Mouse (Mus musculus) hindbrain, embryonic 14.5 days (tissue): ENCODE data around the gene Myom3. TPM values are rescaled to one million over a fixed set of nuclear protein-coding genes. Genes with fewer than 3 reads are reported as not detected.

ENCODE experiments used
- ATAC-seq: fragments of 200-750 bp; cut with Nextera tagmentation; 2 replicates; pipeline ENCODE4 v1.8.0; 2017; ENCODE audit warnings: moderate number of reproducible peaks, mild to moderate bottlenecking, moderate TSS enrichment, moderate library complexity; ENCODE audit not compliant: low FRiP score
- DNase-seq: peaks from one replicate; pipeline ENCODE4 v3.0.0-alpha.2; 2015; ENCODE audit warnings: low spot score
- H3K27ac ChIP-seq: fragments of 300-500 bp; sonication (generic); 2 replicates; pipeline ENCODE4 v1.5.1; 2014; ENCODE audit warnings: mild to moderate bottlenecking, moderate library complexity
- H3K27me3 ChIP-seq: fragments of 300-500 bp; sonication (generic); 2 replicates; pipeline ENCODE4 v1.6.1; 2014; ENCODE audit warnings: mild to moderate bottlenecking, low read length, mixed read lengths; ENCODE audit not compliant: control insufficient read depth, insufficient read depth
- H3K36me3 ChIP-seq: fragments of 300-500 bp; sonication (generic); replicated peaks from 2 replicates; pipeline ENCODE4 v1.6.1; 2014; ENCODE audit not compliant: control insufficient read depth, insufficient read depth
- H3K4me1 ChIP-seq: fragments of 300-500 bp; sonication (generic); replicated peaks from 2 replicates; pipeline ENCODE4 v1.6.1; 2014; ENCODE audit warnings: antibody characterized with exemption, low read length, mixed read lengths; ENCODE audit not compliant: control insufficient read depth, insufficient read depth
- H3K4me2 ChIP-seq: fragments of 300-500 bp; sonication (generic); replicated peaks from 2 replicates; pipeline ENCODE4 v1.6.1; 2014; ENCODE audit warnings: mild to moderate bottlenecking, moderate library complexity
- H3K4me3 ChIP-seq: fragments of 300-500 bp; sonication (generic); replicated peaks from 2 replicates; pipeline ENCODE4 v1.5.1; 2014; ENCODE audit warnings: mild to moderate bottlenecking, low read length
- H3K9ac ChIP-seq: fragments of 300-500 bp; sonication (generic); 2 replicates; pipeline ENCODE4 v1.6.1; 2014
- H3K9me3 ChIP-seq: fragments of 300-500 bp; sonication (generic); 2 replicates; pipeline ENCODE4 v1.6.1; 2016; ENCODE audit warnings: low read length; ENCODE audit not compliant: control insufficient read depth
- WGBS: fragments of 180-500 bp; shearing (Covaris S2); extraction: QIAGEN DNeasy Blood & Tissue Kit; methylation state at CpG from one replicate; pipeline ENCODE4 v1.1.7; 2014; 5-methylcytosine and 5-hydroxymethylcytosine counted together
- polyA plus RNA-seq: library from polyadenylated mRNA; unstranded; fragments of >200 nt; fragmentation: Nextera tagmentation; extraction: Ambion mirVana; gene quantifications from 2 replicates; pipeline ENCODE4 v1.2.1, GENCODE M21; 2014

Myom3 gene
- polyA plus RNA-seq, 1 experiment from 2014 or later: 0.09 TPM

GRCm38 (mm10) chr4:135752106-135752778, 7.3 kb upstream of the Myom3 start:
- no peak for ATAC-seq
- H3K4me1 ChIP-seq: no peaks in the 10 kb centered on the region
- 87% methylated on average over 7 of the region's 7 CpGs for whole genome bisulfite sequencing

DNA sequence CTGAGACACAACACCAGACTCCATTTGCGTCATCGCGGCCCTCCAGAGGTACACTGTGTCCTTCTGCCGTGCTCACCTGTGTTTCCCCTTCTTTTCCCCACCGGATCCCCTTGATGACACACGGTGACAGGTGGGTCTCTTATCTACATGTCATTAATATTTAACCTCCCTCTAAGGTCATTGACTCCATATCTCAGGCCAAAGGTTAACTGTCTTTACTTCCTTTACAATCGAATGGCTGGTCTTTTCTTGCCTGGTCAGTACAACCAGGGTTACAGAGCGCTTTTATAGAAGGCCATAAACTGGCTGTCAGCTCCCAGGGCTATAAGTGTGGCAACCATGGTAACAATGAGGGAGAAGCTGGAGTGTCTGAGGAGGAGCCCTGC, 6.7 kb upstream of the Myom3 start:
- WGBS: 88% methylated on average over 8 of the region's 8 CpGs
- no peaks in the 10 kb centered on the region for H3K4me1 ChIP-seq
- ATAC-seq (no peak), DNase-seq (no peak)
- no peaks in the 10 kb centered on the region for H3K27me3 ChIP-seq
- no peaks in the 10 kb centered on the region for H3K9me3 ChIP-seq
- H3K4me3 ChIP-seq: no peak overlapping the region
- H3K4me2 ChIP-seq: no peak overlapping the region
- H3K36me3 ChIP-seq: no peaks in the 10 kb centered on the region
- H3K27ac ChIP-seq: no peak overlapping the region
- H3K9ac ChIP-seq: no peak overlapping the region

More at GRCm38 (mm10) chr4:135752106-135752778, 7.3 kb upstream of the Myom3 start:
- H3K4me2 ChIP-seq: no peak overlapping the region
- no peaks in the 10 kb centered on the region for H3K36me3 ChIP-seq
- no peak for DNase-seq
- H3K9me3 ChIP-seq: no peaks in the 10 kb centered on the region
- no peak overlapping the region for H3K9ac ChIP-seq
- H3K27me3 ChIP-seq: no peaks in the 10 kb centered on the region
- H3K4me3 ChIP-seq: no peak overlapping the region
- no peak overlapping the region for H3K27ac ChIP-seq

DNA sequence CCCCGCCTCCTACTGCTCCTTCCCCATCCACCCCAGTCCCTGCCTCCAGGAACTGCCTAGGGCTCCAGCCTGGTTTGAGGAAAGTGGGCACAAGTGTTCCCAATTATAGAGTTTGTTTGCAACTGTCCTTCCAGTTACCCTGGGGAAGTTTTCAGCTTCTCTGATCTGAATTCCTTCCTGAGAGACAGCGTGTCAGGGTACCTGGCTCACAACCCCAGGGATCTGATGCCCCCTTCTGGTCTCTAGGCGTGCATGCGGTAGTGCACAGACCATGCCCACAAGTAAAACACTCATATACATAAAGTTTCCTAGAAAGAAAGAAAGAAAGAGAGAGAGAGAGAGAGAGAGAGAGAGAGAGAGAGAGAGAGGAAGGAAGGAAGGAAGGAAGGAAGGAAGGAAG, 1.2 kb upstream of the Myom3 start:
- H3K4me2 ChIP-seq: no peak overlapping the region
- DNase-seq (no peak), ATAC-seq (no peak)
- no peaks in the 10 kb centered on the region for H3K36me3 ChIP-seq
- no peaks in the 10 kb centered on the region for H3K9me3 ChIP-seq
- no peak overlapping the region for H3K27ac ChIP-seq
- no peaks in the 10 kb centered on the region for H3K27me3 ChIP-seq
- no peak overlapping the region for H3K4me3 ChIP-seq
- 32% methylated on average over 4 of the region's 4 CpGs for WGBS
- no peak overlapping the region for H3K9ac ChIP-seq
- no peaks in the 10 kb centered on the region for H3K4me1 ChIP-seq

- no peak overlapping the region for H3K9ac ChIP-seq
- no peak overlapping the region for H3K27ac ChIP-seq
- no peaks in the 10 kb centered on the region for H3K27me3 ChIP-seq
- no peaks in the 10 kb centered on the region for H3K4me1 ChIP-seq
- H3K4me2 ChIP-seq: no peak overlapping the region
- ATAC-seq (no peak), DNase-seq (no peak)
- no peak overlapping the region for H3K4me3 ChIP-seq
- H3K36me3 ChIP-seq: no peaks in the 10 kb centered on the region
- WGBS: 45% methylated on average over 6 of the region's 6 CpGs
- no peaks in the 10 kb centered on the region for H3K9me3 ChIP-seq
These were observed 690 bp upstream of the Myom3 start for GRCm38 (mm10) chr4:135758825-135759224.

DNA sequence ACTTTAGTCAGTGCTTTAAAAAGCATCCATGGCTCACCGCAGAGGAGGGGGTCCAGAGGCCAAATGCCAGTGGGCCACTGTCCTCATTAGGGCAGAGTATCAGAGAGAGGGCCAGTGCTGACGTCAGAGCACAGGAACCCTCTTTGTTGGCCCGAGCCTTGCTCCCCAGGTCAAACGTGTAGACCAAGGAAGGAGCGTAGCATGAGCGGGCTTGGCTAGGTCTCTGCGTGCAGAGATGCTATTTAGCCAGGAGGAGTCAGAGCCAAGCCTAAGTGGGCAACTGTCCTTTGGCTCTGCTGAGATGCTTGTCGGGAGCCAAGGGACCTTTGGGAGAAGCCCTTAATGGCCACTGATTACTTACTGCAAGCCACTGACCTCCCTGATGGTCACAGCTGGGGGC, 1.5 kb downstream of the Myom3 start:
- H3K36me3 ChIP-seq: no peaks in the 10 kb centered on the region
- 74% methylated on average over 8 of the region's 8 CpGs for WGBS
- no peak for ATAC-seq

DNA sequence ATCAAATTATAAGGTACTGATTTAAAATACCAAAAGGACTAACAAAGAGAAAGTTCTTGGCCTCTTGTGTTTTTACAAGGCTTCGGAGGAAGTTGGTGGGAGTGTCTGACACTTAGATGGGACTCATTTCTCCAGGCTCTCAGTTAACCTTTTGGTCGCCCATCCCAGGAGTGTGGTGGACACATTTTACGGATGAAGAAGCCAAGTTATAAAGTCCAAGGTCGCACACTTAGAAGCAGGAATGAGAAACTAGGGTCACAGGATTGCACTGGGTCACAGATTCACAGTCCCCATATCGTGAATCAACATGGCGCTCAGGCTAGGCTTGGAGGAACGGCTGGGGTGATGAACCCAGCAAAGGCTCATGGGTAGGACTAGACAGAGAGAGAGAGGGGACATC, 2.1 kb downstream of the Myom3 start:
- WGBS: 86% methylated on average over 7 of the region's 7 CpGs
- no peak overlapping the region for H3K27ac ChIP-seq
- H3K4me2 ChIP-seq: no peak overlapping the region
- H3K36me3 ChIP-seq: no peaks in the 10 kb centered on the region
- H3K4me1 ChIP-seq: no peaks in the 10 kb centered on the region
- H3K9me3 ChIP-seq: no peaks in the 10 kb centered on the region
- ATAC-seq (no peak), DNase-seq (no peak)
- H3K4me3 ChIP-seq: no peak overlapping the region
- no peak overlapping the region for H3K9ac ChIP-seq
- H3K27me3 ChIP-seq: no peaks in the 10 kb centered on the region

More for the DNA sequence above, 1.5 kb downstream of the Myom3 start:
- no peaks in the 10 kb centered on the region for H3K9me3 ChIP-seq
- H3K4me1 ChIP-seq: no peaks in the 10 kb centered on the region
- no peak overlapping the region for H3K4me2 ChIP-seq
- DNase-seq: no peak
- no peak overlapping the region for H3K27ac ChIP-seq
- H3K9ac ChIP-seq: no peak overlapping the region
- no peaks in the 10 kb centered on the region for H3K27me3 ChIP-seq
- no peak overlapping the region for H3K4me3 ChIP-seq

GRCm38 (mm10) chr4:135762251-135762906, 2.9 kb downstream of the Myom3 start:
- no peaks in the 10 kb centered on the region for H3K9me3 ChIP-seq
- no peak overlapping the region for H3K27ac ChIP-seq
- ATAC-seq (no peak; the same call in 1 of the 2 replicates), DNase-seq (peak; percentile 35)
- peak overlapping the region; percentile 14; the same call in 1 of the 2 replicates for H3K4me3 ChIP-seq
- 10% methylated on average over 19 of the region's 19 CpGs for WGBS
- peak overlapping the region; percentile 47 for H3K4me2 ChIP-seq
- H3K27me3 ChIP-seq: no peaks in the 10 kb centered on the region
- H3K36me3 ChIP-seq: no peaks in the 10 kb centered on the region
- peak overlapping the region; percentile 16; the same call in 1 of the 2 replicates for H3K9ac ChIP-seq
- H3K4me1 ChIP-seq: no peaks in the 10 kb centered on the region

- Histone ChIP-seq H3K27me3 (no peaks in the 10 kb centered on the region), H3K36me3 (no peaks in the 10 kb centered on the region), H3K4me2 (no peak overlapping the region), H3K9me3 (no peaks in the 10 kb centered on the region), H3K4me3 (no peak overlapping the region), H3K9ac (no peak overlapping the region), H3K4me1 (no peaks in the 10 kb centered on the region), H3K27ac (no peak overlapping the region)
- 92% methylated on average over 13 of the region's 13 CpGs for WGBS
- no peak for DNase-seq
- no peak for ATAC-seq
These were observed 5.2 kb downstream of the Myom3 start for GRCm38 (mm10) chr4:135764700-135765099.

GRCm38 (mm10) chr4:135765707-135766106, 6.2 kb downstream of the Myom3 start:
- no peak overlapping the region for H3K4me2 ChIP-seq
- no peaks in the 10 kb centered on the region for H3K36me3 ChIP-seq
- no peak overlapping the region for H3K9ac ChIP-seq
- 83% methylated on average over 8 of the region's 8 CpGs for WGBS
- no peaks in the 10 kb centered on the region for H3K27me3 ChIP-seq
- no peaks in the 10 kb centered on the region for H3K9me3 ChIP-seq
- ATAC-seq: no peak
- no peak for DNase-seq
- no peak overlapping the region for H3K4me3 ChIP-seq
- no peaks in the 10 kb centered on the region for H3K4me1 ChIP-seq
- H3K27ac ChIP-seq: no peak overlapping the region
